Mouse (Mus musculus) megakaryocyte, embryonic 14.5 days (primary cell): ENCODE data around the gene Helz.

Experiments
- FLI1 ChIP-seq: IDR thresholded peaks from 2 replicates; pipeline ENCODE4 v1.6.1; 2012; ENCODE audit warnings: low read length, inconsistent platforms, mixed read lengths
- GATA1 ChIP-seq: IDR thresholded peaks from 3 replicates; pipeline ENCODE4 v1.6.1; 2012; ENCODE audit warnings: mixed read lengths, low read length, inconsistent platforms, borderline replicate concordance

GRCm38 (mm10) chr11:107545747-107546476 lies 1.8 kb upstream of the Helz start:
- TF ChIP-seq FLI1 (no peak), GATA1 (no peak)
